Mouse (Mus musculus) limb, embryonic 14.5 days (tissue): Measurements from ENCODE around the gene Fmnl1. TPM values are rescaled to one million over a fixed set of nuclear protein-coding genes. Genes with fewer than 3 reads are reported as not detected.

Experiments used
- ATAC-seq: fragments of 200-750 bp; cut with Nextera tagmentation; 2 replicates; pipeline ENCODE4 v1.8.0; 2017; ENCODE audit warnings: low read depth, moderate number of reproducible peaks, moderate TSS enrichment; ENCODE audit not compliant: low FRiP score
- DNase-seq: peaks from one replicate; pipeline ENCODE4 v3.0.0-alpha.2; 2015; ENCODE audit warnings: low spot score
- H3K27ac ChIP-seq: fragments of 300-500 bp; sonication (generic); replicated peaks from 2 replicates; pipeline ENCODE4 v1.5.1; 2014; ENCODE audit warnings: low read depth, mild to moderate bottlenecking, low read length, moderate library complexity, mixed read lengths
- H3K27me3 ChIP-seq: fragments of 300-500 bp; sonication (generic); 2 replicates; pipeline ENCODE4 v1.6.1; 2014; ENCODE audit warnings: low read length, mixed read lengths; ENCODE audit not compliant: control insufficient read depth, insufficient read depth
- H3K36me3 ChIP-seq: fragments of 300-500 bp; sonication (generic); 2 replicates; pipeline ENCODE4 v1.6.1; 2014; ENCODE audit warnings: mild to moderate bottlenecking, low read length, moderate library complexity, mixed read lengths; ENCODE audit not compliant: control insufficient read depth, insufficient read depth
- H3K4me1 ChIP-seq: fragments of 300-500 bp; sonication (generic); 2 replicates; pipeline ENCODE4 v1.6.1; 2014; ENCODE audit warnings: antibody characterized with exemption, low read length, mixed read lengths; ENCODE audit not compliant: control insufficient read depth, insufficient read depth
- H3K4me2 ChIP-seq: fragments of 300-500 bp; sonication (generic); replicated peaks from 2 replicates; pipeline ENCODE4 v1.6.1; 2014; ENCODE audit warnings: low read depth, mild to moderate bottlenecking, low read length, moderate library complexity; ENCODE audit not compliant: severe bottlenecking
- H3K4me3 ChIP-seq: fragments of 300-500 bp; sonication (generic); replicated peaks from 2 replicates; pipeline ENCODE4 v1.5.1; 2014; ENCODE audit warnings: low read length
- H3K9ac ChIP-seq: fragments of 300-500 bp; sonication (generic); 2 replicates; pipeline ENCODE4 v1.6.1; 2014; ENCODE audit warnings: mild to moderate bottlenecking, low read depth, low read length, moderate library complexity; ENCODE audit not compliant: severe bottlenecking
- H3K9me3 ChIP-seq: fragments of 300-500 bp; sonication (generic); 2 replicates; pipeline ENCODE4 v1.6.1; 2016; ENCODE audit warnings: low read length; ENCODE audit not compliant: control insufficient read depth
- POLR2A ChIP-seq: fragments of 200-500 bp; IDR thresholded peaks from 2 replicates; pipeline ENCODE4 v1.8.0; 2012; ENCODE audit warnings: inconsistent platforms, mild to moderate bottlenecking, moderate library complexity, borderline replicate concordance; ENCODE audit not compliant: insufficient read depth, insufficient read length; ENCODE audit errors: extremely low read depth
- WGBS: fragments of 180-500 bp; shearing (Covaris S2); extraction: QIAGEN DNeasy Blood & Tissue Kit; methylation state at CpG from one replicate; pipeline ENCODE4 v1.1.7; 2014; 5-methylcytosine and 5-hydroxymethylcytosine counted together
- polyA plus RNA-seq, 2 experiments: library from polyadenylated mRNA; depleted of rRNA in 1 of 2; stranded (reverse) in 1 of 2; unstranded in 1 of 2; fragments of >200 nt; fragmentation: Nextera tagmentation in 1 of 2; extraction: Ambion mirVana in 1 of 2; gene quantifications; 2 replicates each; pipeline versions ENCODE4 v1.2.1 to v1.2.3; 2012 to 2014

Fmnl1 gene
- polyA plus RNA-seq, 2 experiments: 2.6 to 3.8 TPM

GRCm38 (mm10) chr11:103208458-103208857, 37.6 kb downstream of the Fmnl1 start, which contains the start of gene 1700023F06Rik:
Gene 1700023F06Rik (minus strand): TSS chr11:103208558.
- no peaks in the 10 kb centered on the region for H3K27me3 ChIP-seq
- H3K36me3 ChIP-seq: no peaks in the 10 kb centered on the region
- no peak within 1 kb of the TSS for H3K9ac ChIP-seq
- no peak for DNase-seq
- no peaks in the 10 kb centered on the region for H3K4me1 ChIP-seq
- no peak within 1 kb of the TSS for H3K4me3 ChIP-seq
- H3K4me2 ChIP-seq: no peak within 1 kb of the TSS
- no peak for ATAC-seq
- 89% methylated on average over 3 of the region's 3 CpGs for WGBS
- no peak for TF ChIP-seq POLR2A
- no peaks in the 10 kb centered on the region for H3K9me3 ChIP-seq
- no peak within 1 kb of the TSS for H3K27ac ChIP-seq

DNA sequence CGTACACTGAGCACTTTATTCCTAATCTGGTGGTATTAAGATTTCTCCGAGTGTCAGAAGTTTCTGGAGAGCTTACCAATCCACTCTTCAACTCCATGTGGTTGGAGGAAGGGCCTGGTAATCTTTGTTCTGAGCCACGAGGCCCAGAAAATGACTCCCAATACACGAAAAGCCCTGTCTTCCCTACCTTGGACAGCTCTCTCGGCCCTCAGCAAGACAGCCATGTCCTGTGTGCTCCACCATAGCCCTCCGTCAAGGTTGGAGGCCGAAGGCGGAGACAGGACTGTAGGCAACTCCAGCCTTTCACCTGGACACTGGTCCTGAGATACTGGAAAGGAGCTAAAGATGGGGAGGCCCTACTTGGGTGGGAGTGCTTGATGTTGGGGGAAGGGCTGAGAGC, 39.4 kb downstream of the Fmnl1 start:
- Histone ChIP-seq H3K4me1 (no peaks in the 10 kb centered on the region), H3K9ac (no peak overlapping the region), H3K27ac (no peak overlapping the region), H3K27me3 (no peaks in the 10 kb centered on the region), H3K4me2 (no peak overlapping the region), H3K4me3 (no peak overlapping the region), H3K9me3 (no peaks in the 10 kb centered on the region), H3K36me3 (no peaks in the 10 kb centered on the region)
- ATAC-seq (no peak), DNase-seq (no peak)
- TF ChIP-seq POLR2A: no peak
- WGBS: 74% methylated on average over 8 of the region's 8 CpGs

- 83% methylated on average over 5 of the region's 5 CpGs for WGBS
- Histone ChIP-seq H3K27me3 (peaks cover 3% of the 10 kb centered on the region; the same call in 1 of the 2 replicates), H3K4me3 (no peak overlapping the region), H3K27ac (no peak overlapping the region), H3K9me3 (no peaks in the 10 kb centered on the region), H3K9ac (no peak overlapping the region), H3K4me1 (no peaks in the 10 kb centered on the region; the same call in 1 of the 2 replicates), H3K4me2 (no peak overlapping the region), H3K36me3 (no peaks in the 10 kb centered on the region)
- no peak for DNase-seq
- TF ChIP-seq POLR2A: no peak
- no peak for ATAC-seq
These were observed 42.8 kb downstream of the Fmnl1 start for GRCm38 (mm10) chr11:103213712-103214111.

- Histone ChIP-seq H3K27ac (no peak overlapping the region), H3K4me3 (no peak overlapping the region), H3K9ac (no peak overlapping the region), H3K9me3 (no peaks in the 10 kb centered on the region), H3K27me3 (peaks cover 3% of the 10 kb centered on the region; the same call in 1 of the 2 replicates), H3K4me1 (no peaks in the 10 kb centered on the region; the same call in 1 of the 2 replicates), H3K4me2 (no peak overlapping the region), H3K36me3 (peaks cover 13% of the 10 kb centered on the region)
- DNase-seq: no peak
- no peak for TF ChIP-seq POLR2A
- ATAC-seq: no peak
- WGBS: 79% methylated on average over 1 of the region's 1 CpGs
These were observed 44.4 kb downstream of the Fmnl1 start for GRCm38 (mm10) chr11:103215355-103215754.

DNA sequence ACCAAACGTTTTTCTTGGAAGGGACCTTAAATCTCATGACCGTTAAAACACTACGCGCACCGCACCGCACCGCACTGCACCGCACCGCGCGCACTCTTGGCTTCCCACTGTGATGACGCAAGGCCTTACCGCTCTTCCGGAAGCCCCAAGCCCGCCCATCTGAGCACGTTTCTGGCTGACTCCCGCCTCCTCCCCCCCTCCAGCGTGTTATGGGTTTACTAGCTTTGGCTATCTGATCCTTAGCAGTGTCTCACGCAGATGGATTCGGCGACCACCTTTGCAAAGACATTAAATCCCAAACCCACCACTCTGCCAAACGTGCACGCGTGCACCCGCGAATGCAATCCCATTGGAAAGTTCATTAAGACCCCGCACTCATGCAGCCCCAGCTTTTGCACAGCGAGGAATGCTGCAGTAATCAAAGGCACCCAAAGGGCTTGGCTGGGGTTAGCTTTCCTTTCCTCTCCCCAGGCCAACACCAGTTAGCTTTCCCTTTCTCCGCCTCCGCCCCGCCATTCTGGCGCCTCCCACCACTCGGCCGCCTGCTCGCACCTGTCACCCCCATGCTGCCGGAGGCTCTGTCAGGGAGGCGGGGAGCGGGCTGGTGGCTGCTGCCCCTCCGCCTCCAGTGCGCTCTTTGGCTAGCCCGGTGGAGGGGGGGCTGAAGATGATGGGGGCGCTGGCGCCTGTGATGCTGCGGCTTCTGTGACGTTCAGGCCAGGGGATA, 47.0 kb downstream of the Fmnl1 start, which contains the start of gene Spata32:
Gene Spata32 (minus strand): TSS at position 643 of the 727 bp plus-strand sequence.
- no peak within 1 kb of the TSS for H3K27ac ChIP-seq
- ATAC-seq (peak; percentile 88), DNase-seq (peak; percentile 60)
- peaks cover 3% of the 10 kb centered on the region; the same call in 1 of the 2 replicates for H3K27me3 ChIP-seq
- H3K9ac ChIP-seq: peak within 1 kb of the TSS; percentile 39
- peak within 1 kb of the TSS; percentile 40 for H3K4me3 ChIP-seq
- no peaks in the 10 kb centered on the region; the same call in 1 of the 2 replicates for H3K4me1 ChIP-seq
- peak within 1 kb of the TSS; percentile 84 for H3K4me2 ChIP-seq
- peaks cover 31% of the 10 kb centered on the region for H3K36me3 ChIP-seq
- no peak for TF ChIP-seq POLR2A
- H3K9me3 ChIP-seq: no peaks in the 10 kb centered on the region
- 2% methylated on average over 45 of the region's 45 CpGs for WGBS
